Mouse (Mus musculus) left cerebral cortex, adult 11 months (tissue): ENCODE measurements around the gene Mrps31.

Source experiments
- DNase-seq: peaks from one replicate; pipeline ENCODE4 v3.0.0; 2022; ENCODE audit warnings: low spot score

Gene Mrps31

GRCm38 (mm10) chr8:22411282-22411702 is at the start of gene Mrps31:
Gene Mrps31, plus strand, starts transcription at chr8:22411361.
- peak; percentile 79 for DNase-seq

GRCm38 (mm10) chr8:22376311-22376710 is 34.9 kb upstream of the Mrps31 start:
- DNase-seq: no peak

- no peak for DNase-seq
Observed at GRCm38 (mm10) chr8:22376903-22377302, 34.3 kb upstream of the Mrps31 start.

- no peak for DNase-seq
Observed at GRCm38 (mm10) chr8:22380934-22381333, 30.2 kb upstream of the Mrps31 start.

GRCm38 (mm10) chr8:22382824-22383595 is 28.2 kb upstream of the Mrps31 start:
- DNase-seq: no peak

GRCm38 (mm10) chr8:22385158-22385557 is 26.0 kb upstream of the Mrps31 start:
- DNase-seq: no peak

- no peak for DNase-seq
Observed at GRCm38 (mm10) chr8:22389874-22390273, 21.3 kb upstream of the Mrps31 start.

GRCm38 (mm10) chr8:22390766-22391463 is 20.2 kb upstream of the Mrps31 start:
- DNase-seq: no peak

GRCm38 (mm10) chr8:22394471-22394870 is 16.7 kb upstream of the Mrps31 start:
- no peak for DNase-seq

- no peak for DNase-seq
Observed at GRCm38 (mm10) chr8:22395256-22395655, 15.9 kb upstream of the Mrps31 start.

GRCm38 (mm10) chr8:22397811-22398141 is 13.4 kb upstream of the Mrps31 start:
- DNase-seq: no peak

- peak; percentile 81 for DNase-seq
Observed at GRCm38 (mm10) chr8:22398142-22398951, 12.8 kb upstream of the Mrps31 start, which contains the start of gene Slc25a15. Gene Slc25a15, minus strand, starts transcription at chr8:22398597.

- DNase-seq: no peak
Observed at GRCm38 (mm10) chr8:22399285-22399880, 11.8 kb upstream of the Mrps31 start.

GRCm38 (mm10) chr8:22400593-22400992 is 10.6 kb upstream of the Mrps31 start:
- DNase-seq: no peak

- DNase-seq: no peak
Observed at GRCm38 (mm10) chr8:22403235-22403634, 7.9 kb upstream of the Mrps31 start.

- DNase-seq: no peak
Observed at GRCm38 (mm10) chr8:22405733-22406132, 5.4 kb upstream of the Mrps31 start.

GRCm38 (mm10) chr8:22410688-22411281 is 376 bp upstream of the Mrps31 start:
- DNase-seq: no peak

- DNase-seq: no peak
Observed at GRCm38 (mm10) chr8:22411971-22412370, 810 bp downstream of the Mrps31 start.
